Comparison of ENCODE assay signal across 11 mouse cellular contexts in the genomic region with DNA sequence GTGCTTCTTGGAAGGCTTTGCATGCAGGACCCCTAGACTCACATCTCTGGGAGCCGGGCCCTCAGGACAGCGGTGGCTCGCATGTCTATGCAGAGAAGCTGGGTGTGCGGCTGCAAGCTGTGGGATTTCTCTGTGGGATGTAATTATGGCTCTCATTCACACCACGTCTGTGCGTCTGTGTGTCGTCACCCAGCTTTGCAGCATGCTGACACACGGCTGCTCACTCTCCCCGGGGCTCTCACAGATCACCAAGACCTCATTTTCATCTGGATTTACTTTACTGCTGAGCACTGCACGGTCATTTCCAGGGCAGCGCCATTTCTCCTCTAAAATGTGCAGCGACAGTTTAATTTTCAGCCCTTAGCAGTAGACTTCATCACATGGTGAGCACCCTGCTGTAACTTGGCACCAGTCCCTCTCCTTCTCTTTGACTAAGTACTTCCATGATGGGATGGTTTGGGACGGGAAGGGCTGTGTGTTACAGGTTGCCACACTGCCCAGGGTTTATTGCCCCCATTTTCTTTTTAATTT.
A peak's percentile ranks its signal among the peaks of the same experiment; 100 is the strongest.
DNase-seq lines count a peak whose midpoint lies in the region; ATAC-seq lines count a peak whose summit lies in the region.
"Had no signal": no experiment of that assay in that cellular context is flagged by ENCODE, and none has a peak within 500 bp of the region (broad histone marks: within the 10 kb centered on the region; RNA-seq: fewer than 3 reads in every experiment).

No protein-coding gene starts in this region.

- H3K36me3 ChIP-seq in embryonic facial prominence, embryonic 11.5 days (replicated peaks; ENCODE audit: control insufficient read depth, insufficient read depth, low read depth, low read length): no peaks in the 10 kb centered on the region
- H3K36me3 ChIP-seq in forebrain, embryonic 16.5 days (ENCODE audit: control insufficient read depth, insufficient read depth): no peaks in the 10 kb centered on the region
- H3K36me3 ChIP-seq in midbrain, embryonic 14.5 days (ENCODE audit: control insufficient read depth, insufficient read depth, low read length): no peaks in the 10 kb centered on the region
- H3K36me3 ChIP-seq in heart, embryonic 11.5 days (ENCODE audit: control insufficient read depth, insufficient read depth, low read length): no peaks in the 10 kb centered on the region
- H3K36me3 ChIP-seq: heart, embryonic 15.5 days; liver, embryonic 13.5 days had no signal

- WGBS in embryonic facial prominence, embryonic 11.5 days: 54% methylated on average over 13 of the region's 13 CpGs
- WGBS in forebrain, embryonic 16.5 days: 37% methylated on average over 13 of the region's 13 CpGs
- WGBS in midbrain, embryonic 14.5 days: 52% methylated on average over 13 of the region's 13 CpGs
- 61% methylated on average over 13 of the region's 13 CpGs for WGBS in heart, embryonic 11.5 days (ENCODE audit: insufficient replicate concordance)

- no peak overlapping the region for H3K4me3 ChIP-seq in embryonic facial prominence, embryonic 11.5 days (ENCODE audit: low read depth, low read length)
- H3K4me3 ChIP-seq in forebrain, embryonic 16.5 days (replicated peaks; ENCODE audit: low read length): no peak overlapping the region
- no peak overlapping the region for H3K4me3 ChIP-seq in midbrain, embryonic 14.5 days (replicated peaks; ENCODE audit: low read depth, low read length)
- no peak overlapping the region for H3K4me3 ChIP-seq in heart, embryonic 11.5 days (ENCODE audit: low read depth, low read length)
- H3K4me3 ChIP-seq: heart, embryonic 15.5 days; liver, embryonic 13.5 days had no signal

- no peaks in the 10 kb centered on the region for H3K4me1 ChIP-seq in embryonic facial prominence, embryonic 11.5 days (ENCODE audit: control insufficient read depth, insufficient read depth, low read length)
- H3K4me1 ChIP-seq in forebrain, embryonic 16.5 days (replicated peaks; ENCODE audit: control insufficient read depth, insufficient read depth, low read length): peaks cover 16% of the 10 kb centered on the region; the same call in 1 of the 2 replicates
- H3K4me1 ChIP-seq in midbrain, embryonic 14.5 days (ENCODE audit: control insufficient read depth, insufficient read depth, low read length): no peaks in the 10 kb centered on the region
- 0 out of 2 replicates have a peak, but pooled peaks cover 3% of the 10 kb centered on the region for H3K4me1 ChIP-seq in heart, embryonic 11.5 days (ENCODE audit: control insufficient read depth, insufficient read depth, low read length)
- H3K4me1 ChIP-seq: liver, embryonic 13.5 days had no signal

- no peaks in the 10 kb centered on the region for H3K9me3 ChIP-seq in embryonic facial prominence, embryonic 11.5 days (replicated peaks; ENCODE audit: control insufficient read depth, low read length)
- no peaks in the 10 kb centered on the region for H3K9me3 ChIP-seq in forebrain, embryonic 16.5 days (ENCODE audit: control insufficient read depth, low read length)
- H3K9me3 ChIP-seq in midbrain, embryonic 14.5 days (ENCODE audit: control insufficient read depth, low read length): no peaks in the 10 kb centered on the region
- H3K9me3 ChIP-seq in heart, embryonic 11.5 days (replicated peaks; ENCODE audit: control insufficient read depth, low read length): no peaks in the 10 kb centered on the region
- H3K9me3 ChIP-seq: heart, embryonic 15.5 days; liver, embryonic 13.5 days had no signal

- H3K27me3 ChIP-seq in embryonic facial prominence, embryonic 11.5 days (ENCODE audit: control insufficient read depth, insufficient read depth, low read length): no peaks in the 10 kb centered on the region
- H3K27me3 ChIP-seq in forebrain, embryonic 16.5 days (replicated peaks; ENCODE audit: control insufficient read depth, insufficient read depth, low read length): no peaks in the 10 kb centered on the region
- no peaks in the 10 kb centered on the region for H3K27me3 ChIP-seq in midbrain, embryonic 14.5 days (ENCODE audit: control insufficient read depth, insufficient read depth, low read length)
- H3K27me3 ChIP-seq in heart, embryonic 11.5 days (ENCODE audit: control insufficient read depth, insufficient read depth, low read length): no peaks in the 10 kb centered on the region
- H3K27me3 ChIP-seq: heart, embryonic 15.5 days; liver, embryonic 13.5 days had no signal

- H3K9ac ChIP-seq in embryonic facial prominence, embryonic 11.5 days (replicated peaks; ENCODE audit: low read length): 0 out of 2 replicates have a peak overlapping the region, but pooled peaks have one; percentile 13
- H3K9ac ChIP-seq in forebrain, embryonic 16.5 days (replicated peaks; ENCODE audit: low read depth, low read length): no peak overlapping the region
- H3K9ac ChIP-seq in midbrain, embryonic 14.5 days (replicated peaks; ENCODE audit: low read length): no peak overlapping the region
- no peak overlapping the region for H3K9ac ChIP-seq in heart, embryonic 11.5 days (ENCODE audit: low read depth, low read length)
- H3K9ac ChIP-seq: heart, embryonic 15.5 days; liver, embryonic 13.5 days had no signal

- intact Hi-C loops in left cerebral cortex, postnatal 14 days (cut with DNase I): no loop called here
- intact Hi-C loops in left cerebral cortex, postnatal 10 days (cut with DNase I): no loop called here

- H3K27ac ChIP-seq in embryonic facial prominence, embryonic 11.5 days (replicated peaks; ENCODE audit: low read depth, low read length): no peak overlapping the region
- H3K27ac ChIP-seq in forebrain, embryonic 16.5 days (ENCODE audit: low read length): no peak overlapping the region
- no peak overlapping the region for H3K27ac ChIP-seq in midbrain, embryonic 14.5 days (replicated peaks; ENCODE audit: low read depth, low read length)
- no peak overlapping the region for H3K27ac ChIP-seq in heart, embryonic 11.5 days (ENCODE audit: low read depth, low read length)
- H3K27ac ChIP-seq: heart, embryonic 15.5 days; liver, embryonic 13.5 days had no signal

- ATAC-seq in embryonic facial prominence, embryonic 11.5 days (replicated peaks; ENCODE audit: insufficient number of reproducible peaks, low FRiP score, low TSS enrichment, low read depth): no peak
- ATAC-seq in forebrain, embryonic 16.5 days: peak; percentile 49
- ATAC-seq in midbrain, embryonic 14.5 days (ENCODE audit: low FRiP score, low TSS enrichment): no peak
- no peak for ATAC-seq in inflammation-experienced regulatory T-cells, adult 6 months
- ATAC-seq in heart, embryonic 11.5 days (replicated peaks; ENCODE audit: insufficient number of reproducible peaks, low FRiP score, low TSS enrichment): no peak

- no peak overlapping the region for H3K4me2 ChIP-seq in embryonic facial prominence, embryonic 11.5 days (ENCODE audit: low read depth, low read length)
- peak overlapping the region; percentile 17; the same call in 1 of the 2 replicates for H3K4me2 ChIP-seq in forebrain, embryonic 16.5 days (ENCODE audit: low read length)
- peak overlapping the region; percentile 4; the same call in 1 of the 2 replicates for H3K4me2 ChIP-seq in midbrain, embryonic 14.5 days (ENCODE audit: low read length)
- H3K4me2 ChIP-seq in heart, embryonic 11.5 days: no peak overlapping the region
- H3K4me2 ChIP-seq: heart, embryonic 15.5 days; liver, embryonic 13.5 days had no signal

- peak; percentile 26 to 33 for DNase-seq in left cerebral cortex, postnatal 14 days (ENCODE audit: low spot score in 2 of 2)
- no peak for DNase-seq in left cerebral cortex, postnatal 10 days (ENCODE audit: extremely low spot score in 1 of 2, low spot score in 2 of 2)
- peak; percentile 63 for DNase-seq in embryonic facial prominence, embryonic 11.5 days (ENCODE audit: low spot score)
- peak; percentile 47 for DNase-seq in midbrain, embryonic 14.5 days
- DNase-seq in adrenal gland, adult (ENCODE audit: inconsistent age in 2 of 2, low spot score in 1 of 2): no peak
- DNase-seq: kidney, postnatal 25 days; liver, embryonic 13.5 days had no signal

Comparison
In these comparisons a context has a peak if more than half of its experiments do, and no peak if none do; other contexts are left out.
1. DNase-seq: peak in left cerebral cortex, postnatal 14 days (2 of 2), embryonic facial prominence, embryonic 11.5 days (single experiment) and midbrain, embryonic 14.5 days (single experiment); none in left cerebral cortex, postnatal 10 days (0 of 2) and adrenal gland, adult (0 of 2).
2. H3K4me2 ChIP-seq: peak in forebrain, embryonic 16.5 days (single experiment) and midbrain, embryonic 14.5 days (single experiment); none in embryonic facial prominence, embryonic 11.5 days (single experiment) and heart, embryonic 11.5 days (single experiment).